Mouse (Mus musculus): ENCODE measurements around the gene Scn8a. TPM values are rescaled to one million over a fixed set of nuclear protein-coding genes. Genes with fewer than 3 reads are reported as not detected.

Scn8a gene
- total and polyA plus RNA-seq, 2 experiments from 2014 or later = 22.4 to 37.7 TPM

- Histone ChIP-seq H3K9ac (replicated peaks; ENCODE audit: low read length, poor library complexity, severe bottlenecking) (peak overlapping the region; percentile 63; the same call in 1 of the 2 replicates), H3K9me3 (ENCODE audit: low read length) (no peaks in the 10 kb centered on the region), H3K4me3 (ENCODE audit: low read depth, low read length) (peak overlapping the region; percentile 56), H3K27me3 (ENCODE audit: insufficient read depth, low read length) (no peaks in the 10 kb centered on the region), H3K4me2 (ENCODE audit: low read depth, low read length, poor library complexity, severe bottlenecking) (peak overlapping the region; percentile 88), H3K36me3 (ENCODE audit: insufficient read depth, low read length) (no peaks in the 10 kb centered on the region), H3K27ac (ENCODE audit: low read depth, low read length) (0 out of 2 replicates have a peak overlapping the region, but pooled peaks have one; percentile 38), H3K4me1 (ENCODE audit: insufficient read depth, low read length) (peaks cover 15% of the 10 kb centered on the region; the same call in 1 of the 2 replicates)
- WGBS = 3% methylated on average over 34 of the region's 34 CpGs
- TF ChIP-seq CTCF (IDR thresholded peaks at IDR 0.05) = no peak
- no peak for ATAC-seq (ENCODE audit: low FRiP score)
- peak; percentile 50 for DNase-seq (ENCODE audit: low spot score)
These were observed 207.5 kb downstream of the Scn8a start for GRCm38 (mm10) chr15:101077001-101077812.

- peak within 1 kb of the TSS; percentile 63 for H3K9ac ChIP-seq (replicated peaks; ENCODE audit: low read length, poor library complexity, severe bottlenecking)
- DNase-seq (ENCODE audit: low spot score) (no peak), ATAC-seq (ENCODE audit: low FRiP score) (no peak)
- peak within 1 kb of the TSS; percentile 88 for H3K4me2 ChIP-seq (ENCODE audit: low read depth, low read length, poor library complexity, severe bottlenecking)
- H3K27ac ChIP-seq (ENCODE audit: low read depth, low read length) = 0 out of 2 replicates have a peak within 1 kb of the TSS, but pooled peaks have one; percentile 38
- H3K4me3 ChIP-seq (ENCODE audit: low read depth, low read length) = peak within 1 kb of the TSS; percentile 56
- H3K36me3 ChIP-seq (ENCODE audit: insufficient read depth, low read length) = no peaks in the 10 kb centered on the region
- H3K9me3 ChIP-seq (ENCODE audit: low read length) = no peaks in the 10 kb centered on the region
- under 1% methylated on average over 50 of the region's 96 CpGs for WGBS
- H3K4me1 ChIP-seq (ENCODE audit: insufficient read depth, low read length) = peaks cover 15% of the 10 kb centered on the region; the same call in 1 of the 2 replicates
- TF ChIP-seq CTCF (IDR thresholded peaks at IDR 0.05) = no peak
- H3K27me3 ChIP-seq (ENCODE audit: insufficient read depth, low read length) = no peaks in the 10 kb centered on the region
These were observed 208.4 kb downstream of the Scn8a start, which contains the start of gene Fignl2 for GRCm38 (mm10) chr15:101077813-101078730. Gene Fignl2 (minus strand): TSS chr15:101078567.

GRCm38 (mm10) chr15:101078731-101079156 lies 209.1 kb downstream of the Scn8a start:
- 4% methylated on average over 10 of the region's 30 CpGs for WGBS
- peak; percentile 46 for TF ChIP-seq CTCF (IDR thresholded peaks at IDR 0.05)
- Histone ChIP-seq H3K4me1 (ENCODE audit: insufficient read depth, low read length) (peaks cover 15% of the 10 kb centered on the region; the same call in 1 of the 2 replicates), H3K4me2 (ENCODE audit: low read depth, low read length, poor library complexity, severe bottlenecking) (peak overlapping the region; percentile 88), H3K27ac (ENCODE audit: low read depth, low read length) (no peak overlapping the region), H3K9ac (replicated peaks; ENCODE audit: low read length, poor library complexity, severe bottlenecking) (peak overlapping the region; percentile 63), H3K9me3 (ENCODE audit: low read length) (no peaks in the 10 kb centered on the region), H3K4me3 (ENCODE audit: low read depth, low read length) (peak overlapping the region; percentile 56), H3K27me3 (ENCODE audit: insufficient read depth, low read length) (no peaks in the 10 kb centered on the region), H3K36me3 (ENCODE audit: insufficient read depth, low read length) (no peaks in the 10 kb centered on the region)
- peak; percentile 48 for DNase-seq (ENCODE audit: low spot score)
- peak; percentile 44; the same call in 1 of the 2 replicates for ATAC-seq (ENCODE audit: low FRiP score)

- peaks cover 15% of the 10 kb centered on the region; the same call in 1 of the 2 replicates for H3K4me1 ChIP-seq (ENCODE audit: insufficient read depth, low read length)
- H3K9me3 ChIP-seq (ENCODE audit: low read length) = no peaks in the 10 kb centered on the region
- 81% methylated on average over 9 of the region's 9 CpGs for WGBS
- no peaks in the 10 kb centered on the region for H3K27me3 ChIP-seq (ENCODE audit: insufficient read depth, low read length)
- H3K36me3 ChIP-seq (ENCODE audit: insufficient read depth, low read length) = no peaks in the 10 kb centered on the region
- H3K27ac ChIP-seq (ENCODE audit: low read depth, low read length) = no peak overlapping the region
- ATAC-seq (ENCODE audit: low FRiP score) (no peak), DNase-seq (ENCODE audit: low spot score) (no peak)
- TF ChIP-seq CTCF (IDR thresholded peaks at IDR 0.05) = no peak
- no peak overlapping the region for H3K4me2 ChIP-seq (ENCODE audit: low read depth, low read length, poor library complexity, severe bottlenecking)
- H3K9ac ChIP-seq (replicated peaks; ENCODE audit: low read length, poor library complexity, severe bottlenecking) = no peak overlapping the region
- no peak overlapping the region for H3K4me3 ChIP-seq (ENCODE audit: low read depth, low read length)
These were observed 210.4 kb downstream of the Scn8a start for GRCm38 (mm10) chr15:101080031-101080520.

GRCm38 (mm10) chr15:101081035-101081548 lies 211.4 kb downstream of the Scn8a start:
- no peak overlapping the region for H3K9ac ChIP-seq (replicated peaks; ENCODE audit: low read length, poor library complexity, severe bottlenecking)

More at GRCm38 (mm10) chr15:101081035-101081548, 211.4 kb downstream of the Scn8a start:
- no peak overlapping the region for H3K4me3 ChIP-seq (ENCODE audit: low read depth, low read length)
- H3K4me2 ChIP-seq (ENCODE audit: low read depth, low read length, poor library complexity, severe bottlenecking) = no peak overlapping the region
- no peaks in the 10 kb centered on the region for H3K9me3 ChIP-seq (ENCODE audit: low read length)
- TF ChIP-seq CTCF (IDR thresholded peaks at IDR 0.05) = no peak
- no peak overlapping the region for H3K27ac ChIP-seq (ENCODE audit: low read depth, low read length)
- ATAC-seq (ENCODE audit: low FRiP score) (no peak), DNase-seq (ENCODE audit: low spot score) (no peak)
- H3K27me3 ChIP-seq (ENCODE audit: insufficient read depth, low read length) = no peaks in the 10 kb centered on the region
- peaks cover 12% of the 10 kb centered on the region; the same call in 1 of the 2 replicates for H3K4me1 ChIP-seq (ENCODE audit: insufficient read depth, low read length)
- H3K36me3 ChIP-seq (ENCODE audit: insufficient read depth, low read length) = no peaks in the 10 kb centered on the region
- WGBS = 81% methylated on average over 5 of the region's 7 CpGs

Measured in midbrain, postnatal 0 days (tissue).